Mouse (Mus musculus): ENCODE data around the gene Ppard. TPM values are rescaled to one million over a fixed set of nuclear protein-coding genes. Genes with fewer than 3 reads are reported as not detected.
"Not testable (repeated sequence)": the region's sequence is repeated elsewhere in the genome, so short reads cannot be mapped to it uniquely, and the experiment has no call there.

Gene Ppard
- polyA plus RNA-seq, 1 experiment from 2014 or later, result 0.77 TPM

GRCm38 (mm10) chr17:28317725-28318124 is 85.2 kb downstream of the Ppard start:
- Histone ChIP-seq H3K27me3 (ENCODE audit: control insufficient read depth, insufficient read depth, low read depth, low read length) (no peaks in the 10 kb centered on the region), H3K4me3 (ENCODE audit: low read depth, low read length) (no peak overlapping the region), H3K4me2 (ENCODE audit: low read depth, low read length) (no peak overlapping the region), H3K27ac (ENCODE audit: low read length) (no peak overlapping the region), H3K36me3 (ENCODE audit: control insufficient read depth, insufficient read depth) (no peaks in the 10 kb centered on the region; the same call in 1 of the 2 replicates), H3K9ac (ENCODE audit: low read depth, low read length) (no peak overlapping the region), H3K9me3 (replicated peaks; ENCODE audit: control insufficient read depth, low read length) (no peaks in the 10 kb centered on the region), H3K4me1 (ENCODE audit: control insufficient read depth, low read depth, low read length) (peaks cover 20% of the 10 kb centered on the region)
- 45% methylated on average over 9 of the region's 9 CpGs for WGBS (ENCODE audit: insufficient replicate concordance)
- ATAC-seq (ENCODE audit: low read depth), result no peak

- Histone ChIP-seq H3K27me3 (ENCODE audit: control insufficient read depth, insufficient read depth, low read depth, low read length) (no peaks in the 10 kb centered on the region), H3K36me3 (ENCODE audit: control insufficient read depth, insufficient read depth) (no peaks in the 10 kb centered on the region; the same call in 1 of the 2 replicates), H3K4me3 (ENCODE audit: low read depth, low read length) (no peak overlapping the region), H3K4me2 (ENCODE audit: low read depth, low read length) (no peak overlapping the region), H3K9ac (ENCODE audit: low read depth, low read length) (no peak overlapping the region), H3K27ac (ENCODE audit: low read length) (no peak overlapping the region), H3K4me1 (ENCODE audit: control insufficient read depth, low read depth, low read length) (peaks cover 9% of the 10 kb centered on the region), H3K9me3 (replicated peaks; ENCODE audit: control insufficient read depth, low read length) (no peaks in the 10 kb centered on the region)
- no peak for ATAC-seq (ENCODE audit: low read depth)
- WGBS (ENCODE audit: insufficient replicate concordance), result 77% methylated on average over 4 of the region's 4 CpGs
These were observed 89.2 kb downstream of the Ppard start for GRCm38 (mm10) chr17:28321700-28322099.

GRCm38 (mm10) chr17:28323786-28324185 is 91.3 kb downstream of the Ppard start:
- H3K4me3 ChIP-seq (ENCODE audit: low read depth, low read length), result no peak overlapping the region
- no peak overlapping the region for H3K4me2 ChIP-seq (ENCODE audit: low read depth, low read length)
- peaks cover 9% of the 10 kb centered on the region for H3K4me1 ChIP-seq (ENCODE audit: control insufficient read depth, low read depth, low read length)
- no peak overlapping the region for H3K27ac ChIP-seq (ENCODE audit: low read length)
- 77% methylated on average over 8 of the region's 8 CpGs for WGBS (ENCODE audit: insufficient replicate concordance)
- H3K9me3 ChIP-seq (replicated peaks; ENCODE audit: control insufficient read depth, low read length), result no peaks in the 10 kb centered on the region
- H3K36me3 ChIP-seq (ENCODE audit: control insufficient read depth, insufficient read depth), result no peaks in the 10 kb centered on the region; the same call in 1 of the 2 replicates
- no peak overlapping the region for H3K9ac ChIP-seq (ENCODE audit: low read depth, low read length)
- no peaks in the 10 kb centered on the region for H3K27me3 ChIP-seq (ENCODE audit: control insufficient read depth, insufficient read depth, low read depth, low read length)
- ATAC-seq (ENCODE audit: low read depth), result no peak

- not testable (repeated sequence) for H3K4me1 ChIP-seq (ENCODE audit: control insufficient read depth, low read depth, low read length); H3K9ac ChIP-seq (ENCODE audit: low read depth, low read length); H3K36me3 ChIP-seq (ENCODE audit: control insufficient read depth, insufficient read depth); H3K27me3 ChIP-seq (ENCODE audit: control insufficient read depth, insufficient read depth, low read depth, low read length); H3K27ac ChIP-seq (ENCODE audit: low read length); H3K4me3 ChIP-seq (ENCODE audit: low read depth, low read length); H3K4me2 ChIP-seq (ENCODE audit: low read depth, low read length); H3K9me3 ChIP-seq (replicated peaks; ENCODE audit: control insufficient read depth, low read length); ATAC-seq (ENCODE audit: low read depth)
- 86% methylated on average over 7 of the region's 7 CpGs for WGBS (ENCODE audit: insufficient replicate concordance)
These were observed 91.9 kb downstream of the Ppard start for GRCm38 (mm10) chr17:28324416-28324815.

GRCm38 (mm10) chr17:28325751-28326150 is 93.3 kb downstream of the Ppard start:
- no peak for ATAC-seq (ENCODE audit: low read depth)
- Histone ChIP-seq H3K9me3 (replicated peaks; ENCODE audit: control insufficient read depth, low read length) (no peaks in the 10 kb centered on the region), H3K36me3 (ENCODE audit: control insufficient read depth, insufficient read depth) (peaks cover 8% of the 10 kb centered on the region), H3K4me2 (ENCODE audit: low read depth, low read length) (no peak overlapping the region), H3K27ac (ENCODE audit: low read length) (no peak overlapping the region), H3K9ac (ENCODE audit: low read depth, low read length) (no peak overlapping the region), H3K27me3 (ENCODE audit: control insufficient read depth, insufficient read depth, low read depth, low read length) (no peaks in the 10 kb centered on the region), H3K4me1 (ENCODE audit: control insufficient read depth, low read depth, low read length) (peaks cover 16% of the 10 kb centered on the region), H3K4me3 (ENCODE audit: low read depth, low read length) (no peak overlapping the region)
- WGBS (ENCODE audit: insufficient replicate concordance), result 86% methylated on average over 8 of the region's 8 CpGs

- Histone ChIP-seq H3K36me3 (ENCODE audit: control insufficient read depth, insufficient read depth) (peaks cover 11% of the 10 kb centered on the region), H3K27ac (ENCODE audit: low read length) (no peak overlapping the region), H3K4me2 (ENCODE audit: low read depth, low read length) (no peak overlapping the region), H3K4me3 (ENCODE audit: low read depth, low read length) (no peak overlapping the region), H3K9ac (ENCODE audit: low read depth, low read length) (no peak overlapping the region), H3K9me3 (replicated peaks; ENCODE audit: control insufficient read depth, low read length) (no peaks in the 10 kb centered on the region), H3K4me1 (ENCODE audit: control insufficient read depth, low read depth, low read length) (peaks cover 16% of the 10 kb centered on the region), H3K27me3 (ENCODE audit: control insufficient read depth, insufficient read depth, low read depth, low read length) (no peaks in the 10 kb centered on the region)
- 73% methylated on average over 3 of the region's 3 CpGs for WGBS (ENCODE audit: insufficient replicate concordance)
- ATAC-seq (ENCODE audit: low read depth), result no peak
These were observed 94.5 kb downstream of the Ppard start for GRCm38 (mm10) chr17:28326951-28327350.

GRCm38 (mm10) chr17:28327673-28328325 is 95.3 kb downstream of the Ppard start:
- H3K4me2 ChIP-seq (ENCODE audit: low read depth, low read length), result peak overlapping the region; percentile 92
- 20% methylated on average over 22 of the region's 22 CpGs for WGBS (ENCODE audit: insufficient replicate concordance)
- peak; percentile 36 for ATAC-seq (ENCODE audit: low read depth)
- peak overlapping the region; percentile 83 for H3K4me3 ChIP-seq (ENCODE audit: low read depth, low read length)
- H3K27me3 ChIP-seq (ENCODE audit: control insufficient read depth, insufficient read depth, low read depth, low read length), result no peaks in the 10 kb centered on the region
- peak overlapping the region; percentile 62 for H3K27ac ChIP-seq (ENCODE audit: low read length)
- peak overlapping the region; percentile 68 for H3K9ac ChIP-seq (ENCODE audit: low read depth, low read length)
- H3K36me3 ChIP-seq (ENCODE audit: control insufficient read depth, insufficient read depth), result peaks cover 11% of the 10 kb centered on the region
- H3K9me3 ChIP-seq (replicated peaks; ENCODE audit: control insufficient read depth, low read length), result no peaks in the 10 kb centered on the region
- peaks cover 16% of the 10 kb centered on the region for H3K4me1 ChIP-seq (ENCODE audit: control insufficient read depth, low read depth, low read length)

- peaks cover 11% of the 10 kb centered on the region for H3K36me3 ChIP-seq (ENCODE audit: control insufficient read depth, insufficient read depth)
- under 1% methylated on average over 67 of the region's 67 CpGs for WGBS (ENCODE audit: insufficient replicate concordance)
These were observed 95.9 kb downstream of the Ppard start, which contains the start of gene Rpl10a for GRCm38 (mm10) chr17:28328366-28328928. Gene Rpl10a, plus strand, starts transcription at chr17:28328471.

GRCm38 (mm10) chr17:28328946-28329345 is 96.4 kb downstream of the Ppard start:
- H3K4me2 ChIP-seq (ENCODE audit: low read depth, low read length), result peak overlapping the region; percentile 92
- H3K27me3 ChIP-seq (ENCODE audit: control insufficient read depth, insufficient read depth, low read depth, low read length), result no peaks in the 10 kb centered on the region
- peak overlapping the region; percentile 90 for H3K27ac ChIP-seq (ENCODE audit: low read length)
- H3K9ac ChIP-seq (ENCODE audit: low read depth, low read length), result peak overlapping the region; percentile 93
- H3K9me3 ChIP-seq (replicated peaks; ENCODE audit: control insufficient read depth, low read length), result no peaks in the 10 kb centered on the region
- 0% methylated on average over 25 of the region's 25 CpGs for WGBS (ENCODE audit: insufficient replicate concordance)
- ATAC-seq (ENCODE audit: low read depth), result peak; percentile 47
- H3K4me3 ChIP-seq (ENCODE audit: low read depth, low read length), result peak overlapping the region; percentile 83
- peaks cover 11% of the 10 kb centered on the region for H3K36me3 ChIP-seq (ENCODE audit: control insufficient read depth, insufficient read depth)
- H3K4me1 ChIP-seq (ENCODE audit: control insufficient read depth, low read depth, low read length), result peaks cover 16% of the 10 kb centered on the region

More at GRCm38 (mm10) chr17:28328366-28328928, 95.9 kb downstream of the Ppard start, which contains the start of gene Rpl10a:
- ATAC-seq (ENCODE audit: low read depth), result peak; percentile 86
- Histone ChIP-seq H3K4me3 (ENCODE audit: low read depth, low read length) (peak within 1 kb of the TSS; percentile 83), H3K9ac (ENCODE audit: low read depth, low read length) (peak within 1 kb of the TSS; percentile 93), H3K27ac (ENCODE audit: low read length) (peak within 1 kb of the TSS; percentile 90), H3K9me3 (replicated peaks; ENCODE audit: control insufficient read depth, low read length) (no peaks in the 10 kb centered on the region), H3K4me2 (ENCODE audit: low read depth, low read length) (peak within 1 kb of the TSS; percentile 92), H3K4me1 (ENCODE audit: control insufficient read depth, low read depth, low read length) (peaks cover 16% of the 10 kb centered on the region), H3K27me3 (ENCODE audit: control insufficient read depth, insufficient read depth, low read depth, low read length) (no peaks in the 10 kb centered on the region)

All from liver, embryonic 16.5 days (tissue).